Mouse (Mus musculus): ENCODE measurements around the gene Slc25a13. TPM values are rescaled to one million over a fixed set of nuclear protein-coding genes. Genes with fewer than 3 reads are reported as not detected.

Slc25a13 gene
- total and polyA plus RNA-seq, 2 experiments from 2014 or later, result 59.6 to 83.1 TPM

GRCm38 (mm10) chr6:6107419-6107966 is 109.5 kb downstream of the Slc25a13 start:
- no peak overlapping the region for H3K4me2 ChIP-seq (ENCODE audit: low read depth, low read length)
- no peaks in the 10 kb centered on the region for H3K9me3 ChIP-seq (replicated peaks; ENCODE audit: control insufficient read depth, low read length)
- no peaks in the 10 kb centered on the region for H3K27me3 ChIP-seq (ENCODE audit: control insufficient read depth, insufficient read depth, low read length)
- no peak overlapping the region for H3K9ac ChIP-seq (replicated peaks; ENCODE audit: low read depth, low read length)
- H3K4me3 ChIP-seq (ENCODE audit: low read depth, low read length), result no peak overlapping the region
- no peak for ATAC-seq (ENCODE audit: insufficient read depth, low read depth)
- TF ChIP-seq CTCF (IDR thresholded peaks at IDR 0.05; ENCODE audit: low read depth), result peak; percentile 35
- no peak for TF ChIP-seq EP300 (IDR thresholded peaks at IDR 0.05; ENCODE audit: low read depth)
- 63% methylated on average over 5 of the region's 5 CpGs for WGBS
- peaks cover 24% of the 10 kb centered on the region; the same call in 1 of the 2 replicates for H3K36me3 ChIP-seq (replicated peaks; ENCODE audit: control insufficient read depth, insufficient read depth, low read length)
- no peak overlapping the region for H3K27ac ChIP-seq (ENCODE audit: low read depth)
- peak; percentile 22 for DNase-seq (ENCODE audit: low spot score)
- H3K4me1 ChIP-seq (ENCODE audit: control insufficient read depth, insufficient read depth), result no peaks in the 10 kb centered on the region

DNA sequence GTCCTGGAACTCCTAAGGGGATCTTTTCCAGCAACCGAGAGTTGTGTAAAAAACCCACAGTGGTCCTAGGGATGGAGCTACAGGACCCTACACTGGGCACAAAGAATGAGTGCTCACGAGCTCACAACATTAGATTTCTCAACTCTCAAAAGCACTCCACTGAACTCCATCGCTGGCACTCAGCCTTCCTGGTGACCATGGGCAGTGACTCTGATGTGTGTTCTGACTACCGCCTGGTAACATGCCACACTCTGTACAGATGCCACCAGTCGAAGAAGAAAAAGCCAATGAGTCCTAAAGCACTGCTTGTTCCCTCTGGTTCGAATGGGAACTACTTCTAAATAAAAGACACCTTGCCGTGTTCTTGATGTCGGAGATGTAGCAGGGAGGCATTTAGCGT is 111.4 kb downstream of the Slc25a13 start:
- Histone ChIP-seq H3K27me3 (ENCODE audit: control insufficient read depth, insufficient read depth, low read length) (no peaks in the 10 kb centered on the region), H3K4me3 (ENCODE audit: low read depth, low read length) (no peak overlapping the region), H3K27ac (ENCODE audit: low read depth) (no peak overlapping the region), H3K9ac (replicated peaks; ENCODE audit: low read depth, low read length) (no peak overlapping the region), H3K9me3 (replicated peaks; ENCODE audit: control insufficient read depth, low read length) (no peaks in the 10 kb centered on the region), H3K4me1 (ENCODE audit: control insufficient read depth, insufficient read depth) (no peaks in the 10 kb centered on the region), H3K36me3 (replicated peaks; ENCODE audit: control insufficient read depth, insufficient read depth, low read length) (peaks cover 27% of the 10 kb centered on the region; the same call in 1 of the 2 replicates), H3K4me2 (ENCODE audit: low read depth, low read length) (no peak overlapping the region)
- 91% methylated on average over 9 of the region's 9 CpGs for WGBS
- TF ChIP-seq EP300 (IDR thresholded peaks at IDR 0.05; ENCODE audit: low read depth) (no peak), CTCF (IDR thresholded peaks at IDR 0.05; ENCODE audit: low read depth) (no peak)
- ATAC-seq (ENCODE audit: insufficient read depth, low read depth) (no peak), DNase-seq (ENCODE audit: low spot score) (no peak)

DNA sequence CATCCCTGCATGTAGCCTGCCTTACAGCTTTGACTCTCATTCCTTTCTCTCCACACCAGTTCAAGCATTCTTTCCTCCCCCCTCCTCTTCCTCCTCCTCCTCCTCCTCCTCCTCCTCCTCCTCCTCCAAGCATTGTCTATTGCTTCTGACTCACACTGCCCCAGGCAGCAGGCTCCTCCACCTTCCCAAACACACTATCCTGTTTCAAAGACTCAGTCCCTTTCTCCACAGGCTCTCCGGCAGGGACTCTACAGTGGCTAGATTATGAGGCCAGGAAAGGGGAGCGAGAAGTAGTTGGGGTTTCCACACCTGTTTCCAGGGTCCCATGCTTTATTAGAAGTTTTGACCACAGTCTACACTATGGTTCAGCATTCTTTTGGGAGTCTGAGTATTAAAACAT is 113.5 kb downstream of the Slc25a13 start:
- no peak overlapping the region for H3K4me2 ChIP-seq (ENCODE audit: low read depth, low read length)
- H3K4me1 ChIP-seq (ENCODE audit: control insufficient read depth, insufficient read depth), result no peaks in the 10 kb centered on the region
- DNase-seq (ENCODE audit: low spot score) (no peak), ATAC-seq (ENCODE audit: insufficient read depth, low read depth) (no peak)
- H3K4me3 ChIP-seq (ENCODE audit: low read depth, low read length), result no peak overlapping the region
- H3K9me3 ChIP-seq (replicated peaks; ENCODE audit: control insufficient read depth, low read length), result no peaks in the 10 kb centered on the region
- peaks cover 26% of the 10 kb centered on the region; the same call in 1 of the 2 replicates for H3K36me3 ChIP-seq (replicated peaks; ENCODE audit: control insufficient read depth, insufficient read depth, low read length)
- no peak for TF ChIP-seq EP300 (IDR thresholded peaks at IDR 0.05; ENCODE audit: low read depth)
- no peak for TF ChIP-seq CTCF (IDR thresholded peaks at IDR 0.05; ENCODE audit: low read depth)
- H3K9ac ChIP-seq (replicated peaks; ENCODE audit: low read depth, low read length), result no peak overlapping the region
- H3K27ac ChIP-seq (ENCODE audit: low read depth), result no peak overlapping the region
- H3K27me3 ChIP-seq (ENCODE audit: control insufficient read depth, insufficient read depth, low read length), result no peaks in the 10 kb centered on the region
- WGBS, result 87% methylated on average over 2 of the region's 2 CpGs

GRCm38 (mm10) chr6:6101605-6102004 is 115.4 kb downstream of the Slc25a13 start:
- no peaks in the 10 kb centered on the region for H3K4me1 ChIP-seq (ENCODE audit: control insufficient read depth, insufficient read depth)
- 82% methylated on average over 4 of the region's 4 CpGs for WGBS
- TF ChIP-seq CTCF (IDR thresholded peaks at IDR 0.05; ENCODE audit: low read depth) (no peak), EP300 (IDR thresholded peaks at IDR 0.05; ENCODE audit: low read depth) (no peak)
- no peak overlapping the region for H3K4me3 ChIP-seq (ENCODE audit: low read depth, low read length)
- no peak overlapping the region for H3K9ac ChIP-seq (replicated peaks; ENCODE audit: low read depth, low read length)
- DNase-seq (ENCODE audit: low spot score) (no peak), ATAC-seq (ENCODE audit: insufficient read depth, low read depth) (no peak)
- no peaks in the 10 kb centered on the region for H3K27me3 ChIP-seq (ENCODE audit: control insufficient read depth, insufficient read depth, low read length)
- no peak overlapping the region for H3K27ac ChIP-seq (ENCODE audit: low read depth)
- H3K9me3 ChIP-seq (replicated peaks; ENCODE audit: control insufficient read depth, low read length), result no peaks in the 10 kb centered on the region
- no peak overlapping the region for H3K4me2 ChIP-seq (ENCODE audit: low read depth, low read length)
- peaks cover 30% of the 10 kb centered on the region; the same call in 1 of the 2 replicates for H3K36me3 ChIP-seq (replicated peaks; ENCODE audit: control insufficient read depth, insufficient read depth, low read length)

- TF ChIP-seq EP300 (IDR thresholded peaks at IDR 0.05; ENCODE audit: low read depth) (no peak), CTCF (IDR thresholded peaks at IDR 0.05; ENCODE audit: low read depth) (no peak)
- ATAC-seq (ENCODE audit: insufficient read depth, low read depth), result no peak
- H3K4me2 ChIP-seq (ENCODE audit: low read depth, low read length), result no peak overlapping the region
- no peaks in the 10 kb centered on the region for H3K27me3 ChIP-seq (ENCODE audit: control insufficient read depth, insufficient read depth, low read length)
- 72% methylated on average over 9 of the region's 9 CpGs for WGBS
- H3K36me3 ChIP-seq (replicated peaks; ENCODE audit: control insufficient read depth, insufficient read depth, low read length), result peaks cover 32% of the 10 kb centered on the region; the same call in 1 of the 2 replicates
- H3K4me3 ChIP-seq (ENCODE audit: low read depth, low read length), result no peak overlapping the region
- H3K9me3 ChIP-seq (replicated peaks; ENCODE audit: control insufficient read depth, low read length), result no peaks in the 10 kb centered on the region
- no peak overlapping the region for H3K9ac ChIP-seq (replicated peaks; ENCODE audit: low read depth, low read length)
- DNase-seq (ENCODE audit: low spot score), result no peak
- no peak overlapping the region for H3K27ac ChIP-seq (ENCODE audit: low read depth)
- H3K4me1 ChIP-seq (ENCODE audit: control insufficient read depth, insufficient read depth), result no peaks in the 10 kb centered on the region
Measured at GRCm38 (mm10) chr6:6100892-6101480, 116.0 kb downstream of the Slc25a13 start.

DNA sequence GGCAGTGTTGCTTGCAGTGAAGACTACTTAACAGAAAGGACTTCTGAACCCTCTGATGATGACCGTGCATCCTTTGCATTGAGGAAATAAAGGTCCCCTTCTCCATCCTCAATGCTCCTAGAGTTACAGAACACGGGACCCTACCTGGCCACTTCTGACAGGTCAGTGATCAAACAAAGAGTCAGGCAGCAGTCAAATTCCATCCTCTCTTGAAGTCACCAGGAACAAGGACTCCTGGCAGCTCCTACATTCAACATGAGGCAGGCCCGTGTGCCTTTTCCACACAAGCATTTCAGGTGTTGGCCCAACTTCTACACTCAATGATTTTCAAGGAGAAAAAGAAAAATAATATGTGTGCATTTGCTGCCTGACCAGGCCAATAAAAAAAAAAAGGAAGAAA is 123.0 kb downstream of the Slc25a13 start:
- no peak overlapping the region for H3K27ac ChIP-seq (ENCODE audit: low read depth)
- H3K4me3 ChIP-seq (ENCODE audit: low read depth, low read length), result no peak overlapping the region
- H3K4me2 ChIP-seq (ENCODE audit: low read depth, low read length), result no peak overlapping the region
- no peak for ATAC-seq (ENCODE audit: insufficient read depth, low read depth)
- H3K36me3 ChIP-seq (replicated peaks; ENCODE audit: control insufficient read depth, insufficient read depth, low read length), result peaks cover 36% of the 10 kb centered on the region
- no peak for DNase-seq (ENCODE audit: low spot score)
- H3K27me3 ChIP-seq (ENCODE audit: control insufficient read depth, insufficient read depth, low read length), result no peaks in the 10 kb centered on the region
- no peaks in the 10 kb centered on the region for H3K4me1 ChIP-seq (ENCODE audit: control insufficient read depth, insufficient read depth)
- H3K9ac ChIP-seq (replicated peaks; ENCODE audit: low read depth, low read length), result no peak overlapping the region
- TF ChIP-seq EP300 (IDR thresholded peaks at IDR 0.05; ENCODE audit: low read depth), result no peak
- H3K9me3 ChIP-seq (replicated peaks; ENCODE audit: control insufficient read depth, low read length), result no peaks in the 10 kb centered on the region
- 90% methylated on average over 3 of the region's 3 CpGs for WGBS

Measured in heart, postnatal 0 days (tissue).